Mouse (Mus musculus): ENCODE results near the gene Rabgap1.
A peak's percentile ranks its signal among the peaks of the same experiment; 100 is the strongest.
"Not testable (repeated sequence)": the region's sequence is repeated elsewhere in the genome, so short reads cannot be mapped to it uniquely, and the experiment has no call there.

The Rabgap1 gene

DNA sequence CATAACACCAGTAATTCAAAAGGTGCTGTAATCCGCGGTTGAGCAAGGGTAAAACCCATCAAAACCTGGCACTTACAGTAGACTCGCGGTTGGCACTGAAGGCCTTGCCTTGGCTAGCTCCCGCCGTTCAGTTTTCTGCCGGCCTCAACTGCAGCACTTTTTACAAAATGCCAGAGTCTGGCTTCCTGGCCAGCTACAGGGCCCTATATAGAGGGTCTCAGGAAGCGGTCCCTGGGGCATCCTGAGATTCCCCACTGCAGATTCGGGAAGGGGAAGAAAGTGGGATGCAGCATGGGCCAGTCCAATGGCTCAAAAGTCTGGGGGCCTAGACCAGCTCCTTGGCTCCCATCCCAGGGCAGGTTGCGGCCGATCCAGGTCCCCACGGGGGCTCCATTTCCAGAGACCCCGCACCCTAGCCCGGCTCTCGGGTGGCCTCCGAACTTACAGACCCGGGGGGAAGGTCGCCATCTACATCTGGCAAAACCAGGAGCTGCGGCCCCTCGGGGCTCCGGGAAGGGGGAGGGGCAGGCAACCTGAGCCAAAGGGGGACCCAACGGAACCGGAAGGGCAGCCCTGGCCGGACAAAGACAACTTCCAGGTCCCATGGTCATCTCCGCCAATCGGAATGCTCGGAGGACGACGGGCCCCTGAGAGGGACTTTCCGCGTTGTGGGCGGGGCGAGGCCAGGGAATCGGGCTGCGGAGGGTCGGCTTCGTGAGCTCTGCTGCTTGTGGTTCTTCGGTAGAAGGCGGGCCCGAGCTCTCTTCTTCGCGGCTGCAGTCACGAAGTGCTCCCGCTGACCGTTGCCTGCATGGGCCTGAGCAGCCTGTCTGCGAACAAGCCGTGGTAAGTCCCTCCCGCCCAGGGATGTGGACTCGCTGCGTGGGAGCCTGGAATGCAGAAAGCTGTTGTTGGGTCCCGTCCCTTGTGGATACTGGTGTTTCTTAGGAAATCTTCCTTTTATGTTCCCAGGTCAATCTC, at the start of gene Rabgap1, which contains the start of the genes Zbtb26 and Zbtb6:
Rabgap1 (plus strand) TSS at position 669 of the 981 bp plus-strand sequence.
Zbtb26 (minus strand) TSS at position 525 of the 981 bp plus-strand sequence.
Zbtb6 (minus strand) TSS at position 561 of the 981 bp plus-strand sequence.
- peak; percentile 96 for DNase-seq

DNA sequence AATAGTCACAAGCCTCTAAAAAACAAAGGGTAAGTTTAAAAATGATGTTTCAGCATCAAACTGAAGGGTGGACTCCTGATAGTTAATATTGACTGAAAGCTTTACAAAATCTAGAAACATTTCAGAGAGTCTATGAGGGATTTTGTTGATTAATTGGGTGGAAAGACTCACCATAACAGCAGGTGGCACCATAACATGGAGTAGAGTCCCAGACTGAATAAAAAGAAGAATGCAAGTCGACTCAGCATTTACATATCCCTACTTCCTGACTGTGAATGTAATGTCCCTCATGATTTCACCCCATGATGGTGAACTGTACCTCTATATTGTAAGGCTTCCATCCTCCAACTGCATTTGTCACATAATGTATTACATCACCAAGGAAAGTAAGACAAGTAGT, 47.5 kb upstream of the Rabgap1 start:
- DNase-seq: no peak

- DNase-seq: no peak
These were observed 21.2 kb upstream of the Rabgap1 start for GRCm38 (mm10) chr2:37421903-37422302.

- peak; percentile 91 for DNase-seq
These were observed 20.5 kb upstream of the Rabgap1 start, which contains the start of gene Rc3h2 for GRCm38 (mm10) chr2:37422306-37423304. Gene Rc3h2, minus strand, starts transcription at chr2:37422903.

DNA sequence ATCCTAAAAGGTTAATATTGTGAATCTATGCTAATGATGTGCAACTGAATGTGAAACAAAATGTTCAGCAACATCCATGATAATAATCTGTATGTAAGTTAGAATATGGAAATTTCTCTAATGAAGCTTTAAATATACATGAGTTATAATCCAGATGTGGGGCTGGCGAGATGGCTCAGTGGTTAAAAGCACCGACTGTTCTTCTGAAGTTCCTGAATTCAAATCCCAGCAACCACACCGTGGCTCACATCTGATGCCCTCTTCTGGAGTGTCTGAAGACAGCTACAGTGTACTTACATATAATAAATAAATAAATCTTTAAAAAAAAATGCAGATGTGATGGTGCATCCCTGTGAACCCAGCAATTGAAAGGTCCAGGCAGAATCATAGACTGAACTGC, 19.4 kb upstream of the Rabgap1 start:
- DNase-seq: no peak

DNA sequence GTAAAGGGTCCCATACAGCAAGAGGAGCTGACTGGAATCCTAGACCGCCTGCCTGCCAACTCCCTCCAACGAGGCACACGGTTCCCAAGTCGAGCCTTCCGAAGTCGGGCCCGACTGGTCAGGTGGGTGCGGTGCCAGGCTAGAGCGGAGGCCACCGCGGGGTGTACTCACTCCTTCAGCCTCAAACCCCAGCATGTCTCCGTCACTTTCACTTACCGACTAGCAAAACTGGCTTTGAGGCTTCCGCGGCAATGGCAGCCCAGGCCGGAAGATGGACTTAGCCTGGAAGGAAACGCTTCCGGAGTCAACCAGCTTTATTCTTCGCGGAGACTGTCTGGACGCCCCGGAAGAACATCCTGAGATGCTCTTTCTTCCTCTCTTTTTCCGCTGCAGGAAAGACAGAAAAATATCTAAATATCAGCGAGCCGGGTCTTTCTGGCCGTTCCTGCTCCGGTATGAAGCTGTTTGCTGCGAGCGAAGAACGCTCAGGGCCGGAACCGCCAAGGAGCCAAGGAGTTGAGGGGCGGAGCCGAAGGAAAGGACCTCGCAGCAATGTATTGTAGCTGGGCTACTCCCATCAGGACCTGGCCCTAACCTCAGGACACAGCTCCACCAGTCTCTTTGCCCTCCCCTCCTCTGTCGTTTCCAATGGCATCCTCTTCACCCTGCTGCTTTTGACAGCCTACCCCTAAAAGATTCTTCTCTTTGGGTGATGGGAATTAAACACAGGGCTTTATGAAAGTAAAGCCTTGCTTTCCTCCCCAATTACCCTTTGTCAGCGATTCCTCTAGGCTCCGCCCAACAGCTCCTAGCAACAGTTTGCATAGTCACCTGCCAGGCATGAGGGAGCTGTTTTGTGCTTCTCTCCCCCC, 12.2 kb upstream of the Rabgap1 start:
- peak; percentile 78 for DNase-seq

DNA sequence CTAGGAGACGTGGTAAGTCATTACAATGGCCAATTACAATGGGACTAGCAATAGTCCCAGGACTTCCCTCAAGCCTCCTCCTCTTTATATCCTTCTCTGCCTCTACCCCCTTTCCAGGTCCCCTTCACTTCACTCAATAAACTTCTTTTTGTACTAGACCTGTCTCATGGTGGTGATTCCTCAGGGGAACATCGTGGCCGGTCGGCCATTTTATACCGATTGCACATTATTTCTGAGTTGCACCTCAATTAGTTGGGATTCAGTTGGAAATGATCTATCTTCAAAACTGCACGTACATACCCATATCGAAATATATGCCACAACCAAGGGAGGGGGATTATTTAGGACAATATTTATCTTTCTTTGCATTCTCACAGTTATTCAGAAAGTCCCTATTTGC, 11.5 kb upstream of the Rabgap1 start:
- DNase-seq: no peak

DNA sequence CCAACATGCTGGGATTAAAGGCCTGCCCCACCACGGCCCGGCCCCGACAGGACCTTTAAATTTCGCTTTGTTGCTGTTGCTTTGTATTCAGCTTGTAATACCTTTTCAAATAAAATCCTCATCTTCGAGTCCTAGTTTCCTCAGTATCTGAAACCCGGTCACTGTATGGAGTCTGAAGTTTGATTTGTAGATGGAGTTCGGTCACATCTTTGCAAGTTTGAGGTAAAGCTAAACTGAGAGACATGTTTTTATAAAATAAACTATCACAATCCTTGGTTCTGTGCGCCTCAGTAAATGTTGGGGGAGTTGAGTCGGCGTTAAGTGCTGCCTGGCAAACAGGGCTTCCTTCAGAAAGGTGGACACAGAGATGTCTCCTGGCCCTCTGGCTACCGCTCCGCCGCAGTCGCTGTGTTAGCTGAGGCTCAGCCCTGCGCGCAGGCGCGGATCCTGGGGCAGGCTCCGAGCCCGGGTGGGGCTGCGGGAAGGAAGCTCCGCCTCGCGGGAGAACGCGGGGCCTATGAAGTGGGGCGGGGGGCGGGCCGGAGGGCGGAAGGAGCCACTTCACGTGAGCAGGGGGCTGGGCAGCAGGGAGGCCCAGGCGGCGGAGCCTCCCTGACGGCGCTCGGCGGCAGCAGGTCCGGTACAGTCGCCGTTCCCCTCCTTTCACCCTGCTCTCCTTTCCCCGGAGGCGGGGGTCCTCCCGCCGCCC, 8.7 kb downstream of the Rabgap1 start:
- peak; percentile 93 for DNase-seq

GRCm38 (mm10) chr2:37452376-37452760, 9.3 kb downstream of the Rabgap1 start:
- peak; percentile 15 for DNase-seq

DNA sequence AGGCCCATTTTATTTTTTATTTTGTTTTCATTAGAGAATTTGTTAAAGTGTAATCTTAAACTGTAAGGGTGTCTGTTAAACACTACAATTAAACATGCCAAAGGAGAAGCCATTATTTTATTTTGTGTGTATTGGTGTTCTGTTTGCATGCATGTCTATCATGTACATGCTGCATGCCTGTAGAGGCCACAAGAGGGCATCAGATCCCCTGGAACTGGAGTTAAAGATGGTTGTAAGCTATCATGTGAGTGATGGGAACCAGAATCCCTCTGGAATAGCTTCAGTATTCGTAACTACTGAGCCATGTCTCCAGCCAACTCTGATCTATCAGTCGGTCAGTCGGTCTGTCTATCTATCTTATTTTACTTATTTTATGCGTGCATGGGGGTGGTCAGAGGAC, 17.6 kb downstream of the Rabgap1 start:
- no peak for DNase-seq

- no peak for DNase-seq
These were observed 23.2 kb downstream of the Rabgap1 start for GRCm38 (mm10) chr2:37466266-37466665.

DNA sequence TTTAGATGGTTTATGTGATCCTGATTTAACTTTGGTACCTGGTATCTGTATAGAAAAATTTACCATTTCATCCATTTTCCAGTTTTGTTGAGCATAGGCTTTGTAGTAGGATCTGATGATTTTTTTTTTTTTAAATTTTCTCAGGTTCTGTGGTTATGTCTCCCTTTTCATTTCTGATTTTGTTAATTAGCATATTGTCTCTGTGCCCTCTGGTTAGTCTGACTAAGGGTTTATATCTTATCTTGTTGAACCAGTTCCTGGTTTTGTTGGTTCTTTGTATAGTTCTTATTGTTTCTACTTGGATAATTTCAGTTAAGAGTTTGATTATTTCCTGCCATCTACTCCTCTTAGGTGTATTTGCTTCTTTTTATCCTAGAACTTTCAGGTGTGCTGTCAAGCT, 36.5 kb downstream of the Rabgap1 start:
- no peak for DNase-seq

GRCm38 (mm10) chr2:37480039-37480438, 37.0 kb downstream of the Rabgap1 start:
- no peak for DNase-seq

DNA sequence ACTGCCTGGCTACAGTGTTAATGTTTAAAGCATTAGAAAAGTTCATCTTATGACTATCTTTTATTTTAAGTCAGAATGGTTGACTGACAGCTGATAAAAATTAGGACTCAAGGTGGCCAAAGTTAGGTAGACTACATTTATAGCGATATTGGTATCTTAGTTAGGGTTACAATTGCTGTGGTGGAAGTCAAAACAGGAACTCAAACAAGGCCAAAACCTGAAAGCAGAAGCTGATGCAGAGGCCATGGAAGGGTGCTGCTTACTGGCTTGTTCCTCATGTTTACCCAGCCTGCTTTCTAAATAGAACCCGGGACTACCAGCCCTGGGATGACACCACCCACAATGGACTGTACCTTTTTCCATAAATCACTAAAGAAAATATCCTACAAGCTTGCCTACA, 41.1 kb downstream of the Rabgap1 start:
- DNase-seq: no peak

GRCm38 (mm10) chr2:37485370-37485769, 42.3 kb downstream of the Rabgap1 start:
- peak; percentile 10 for DNase-seq

GRCm38 (mm10) chr2:37486408-37486807, 43.3 kb downstream of the Rabgap1 start:
- DNase-seq: no peak

GRCm38 (mm10) chr2:37488956-37489355, 45.9 kb downstream of the Rabgap1 start:
- DNase-seq: no peak

GRCm38 (mm10) chr2:37497321-37497720, 54.2 kb downstream of the Rabgap1 start:
- no peak for DNase-seq

DNA sequence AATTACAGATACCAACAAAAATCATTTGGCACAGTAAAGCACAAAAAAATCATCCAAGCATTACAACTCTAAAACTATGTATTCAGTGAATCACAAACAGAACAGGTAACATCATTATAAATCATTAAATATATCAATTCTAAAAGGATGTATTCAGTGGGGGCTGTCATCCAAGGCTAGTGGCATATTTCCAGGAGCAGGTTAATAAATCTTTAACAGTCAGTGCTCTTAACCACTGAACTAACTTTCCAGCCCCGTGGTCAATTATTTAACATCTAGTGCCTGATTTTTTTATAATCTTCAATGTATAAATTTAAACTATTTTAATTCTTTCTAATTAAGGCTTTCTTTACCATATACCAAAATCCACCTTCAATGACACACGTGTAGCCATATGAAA, 62.8 kb downstream of the Rabgap1 start:
- not testable (repeated sequence) for DNase-seq

GRCm38 (mm10) chr2:37511134-37511901, 68.2 kb downstream of the Rabgap1 start:
- no peak for DNase-seq
